Mouse (Mus musculus): ENCODE results near the gene Olfr324.
A peak's percentile ranks its signal among the peaks of the same experiment; 100 is the strongest.

Olfr324 gene

DNA sequence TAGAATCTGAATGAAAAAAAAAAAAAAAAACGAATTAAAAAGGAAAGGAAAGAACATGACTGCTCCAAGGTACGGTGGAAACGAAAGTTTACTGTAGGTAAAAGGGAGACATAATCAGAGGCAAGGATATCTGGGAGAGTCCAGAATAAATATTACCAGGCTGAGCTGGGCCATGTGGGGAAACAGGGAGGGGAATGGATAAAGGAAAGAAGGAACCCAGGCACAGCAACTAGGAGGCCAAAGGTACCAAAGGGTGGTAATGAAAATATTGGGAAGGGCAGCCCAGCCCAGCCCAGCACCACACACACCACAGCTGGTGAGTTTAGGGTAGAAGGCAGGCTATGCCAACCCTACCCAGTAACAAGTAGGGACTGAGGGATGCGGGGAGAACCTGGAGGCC is 40.0 kb downstream of the Olfr324 start:
- no peak for DNase-seq (ENCODE audit: low spot score)

DNA sequence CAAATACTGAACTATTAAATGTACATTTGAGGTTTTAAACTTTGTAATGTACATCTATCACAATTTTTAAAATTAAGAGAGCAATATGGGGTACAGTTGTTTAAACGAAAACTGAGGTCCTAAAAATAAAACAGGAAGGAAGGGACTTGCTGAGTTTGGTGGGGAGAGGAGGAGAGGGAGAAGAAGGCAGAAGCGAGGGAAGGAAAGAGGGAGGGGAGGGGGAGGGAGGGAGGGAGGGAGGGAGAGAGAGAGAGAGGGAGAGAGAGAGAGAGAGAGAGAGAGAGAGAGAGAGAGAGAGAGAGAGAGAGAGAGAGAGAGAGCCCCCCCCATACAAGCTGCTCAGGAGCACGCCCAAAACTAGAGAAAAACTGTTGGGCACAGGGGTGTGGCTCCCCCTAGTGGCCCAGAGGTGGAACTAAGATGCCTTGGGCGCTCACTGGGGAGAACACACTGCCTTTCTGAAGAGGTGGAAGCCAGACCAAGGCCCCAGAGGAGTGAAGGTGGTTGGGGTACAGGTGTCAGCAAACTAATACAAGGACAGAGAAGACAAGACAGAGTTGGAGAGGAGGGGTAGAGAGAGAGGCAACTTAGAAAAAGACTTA is 41.6 kb downstream of the Olfr324 start:
- DNase-seq (ENCODE audit: low spot score) = peak; percentile 71

DNA sequence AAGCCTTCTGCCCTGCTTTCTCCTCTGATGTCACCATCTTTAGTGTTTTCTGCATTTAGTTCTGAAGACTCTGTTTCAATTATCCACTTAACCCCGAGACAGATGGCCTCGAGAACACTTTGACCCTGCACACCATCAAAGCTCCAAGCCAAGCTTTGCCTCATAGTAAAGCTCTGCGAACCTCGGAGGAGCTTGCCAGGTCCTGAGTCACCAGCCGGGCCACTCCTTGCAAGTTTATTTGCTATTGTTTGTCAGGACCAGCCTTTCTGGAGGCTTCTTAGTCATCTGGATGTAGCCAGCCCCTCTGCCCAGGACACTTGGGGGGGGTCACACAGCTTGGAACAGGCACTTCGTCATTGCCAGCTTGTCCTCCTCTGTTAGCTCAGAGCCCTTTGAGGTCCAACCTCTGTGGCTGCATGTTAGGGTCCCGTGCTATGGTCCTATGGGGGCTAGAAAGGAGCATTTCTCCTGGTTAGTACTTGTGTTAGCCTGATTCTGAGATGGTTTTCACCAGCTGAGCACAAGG is 43.3 kb downstream of the Olfr324 start:
- DNase-seq (ENCODE audit: low spot score) = no peak

DNA sequence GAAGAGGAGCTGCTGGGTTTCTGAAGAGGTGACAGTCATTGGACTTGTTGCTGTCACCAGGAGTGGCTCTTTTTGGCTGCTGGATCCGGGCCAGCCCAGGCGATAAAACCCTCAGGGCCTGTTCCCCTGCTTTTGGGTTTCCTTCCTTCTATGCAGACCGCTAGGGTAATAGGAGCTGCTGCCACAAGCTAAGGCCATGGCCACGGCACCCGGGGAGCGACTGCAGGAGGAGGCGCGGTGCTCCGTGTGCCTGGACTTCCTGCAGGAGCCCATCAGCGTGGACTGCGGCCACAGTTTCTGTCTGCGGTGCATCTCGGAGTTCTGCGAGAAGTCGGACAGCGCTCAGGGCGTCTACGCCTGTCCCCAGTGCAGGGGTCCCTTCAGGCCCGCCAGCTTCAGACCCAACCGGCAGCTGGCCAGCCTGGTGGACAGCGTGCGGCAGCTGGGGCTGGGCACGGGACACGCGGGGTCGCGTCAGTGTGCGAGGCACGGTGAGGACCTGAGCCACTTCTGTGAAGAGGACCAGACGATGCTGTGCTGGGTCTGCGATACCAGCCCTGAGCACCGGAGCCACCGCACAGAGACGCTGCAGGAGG is 45.5 kb downstream of the Olfr324 start, which contains the start of gene Trim58:
Gene Trim58, plus strand, starts transcription at position 194 of the 596 bp plus-strand sequence.
- DNase-seq (ENCODE audit: low spot score) = peak; percentile 60

DNA sequence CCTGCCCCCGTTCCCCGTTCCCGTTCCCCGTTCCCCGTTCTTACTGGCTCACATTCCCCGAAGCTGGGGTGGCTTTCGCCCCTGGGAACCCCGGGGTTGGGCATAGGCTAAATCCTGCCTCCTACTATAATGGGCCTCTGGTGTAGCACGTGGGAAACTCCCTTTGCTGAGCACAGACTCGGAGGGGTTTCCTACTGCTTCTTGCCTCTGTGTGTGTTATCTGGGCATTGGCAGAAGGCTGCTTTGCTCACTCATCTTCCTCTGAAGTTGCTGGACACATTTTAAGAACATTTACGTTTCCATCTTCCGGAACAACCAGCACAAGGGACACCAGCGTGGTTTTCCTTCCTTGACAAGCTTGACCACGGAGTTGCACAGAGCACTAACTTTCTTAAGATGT is 46.1 kb downstream of the Olfr324 start:
- peak; percentile 11 for DNase-seq (ENCODE audit: low spot score)

DNA sequence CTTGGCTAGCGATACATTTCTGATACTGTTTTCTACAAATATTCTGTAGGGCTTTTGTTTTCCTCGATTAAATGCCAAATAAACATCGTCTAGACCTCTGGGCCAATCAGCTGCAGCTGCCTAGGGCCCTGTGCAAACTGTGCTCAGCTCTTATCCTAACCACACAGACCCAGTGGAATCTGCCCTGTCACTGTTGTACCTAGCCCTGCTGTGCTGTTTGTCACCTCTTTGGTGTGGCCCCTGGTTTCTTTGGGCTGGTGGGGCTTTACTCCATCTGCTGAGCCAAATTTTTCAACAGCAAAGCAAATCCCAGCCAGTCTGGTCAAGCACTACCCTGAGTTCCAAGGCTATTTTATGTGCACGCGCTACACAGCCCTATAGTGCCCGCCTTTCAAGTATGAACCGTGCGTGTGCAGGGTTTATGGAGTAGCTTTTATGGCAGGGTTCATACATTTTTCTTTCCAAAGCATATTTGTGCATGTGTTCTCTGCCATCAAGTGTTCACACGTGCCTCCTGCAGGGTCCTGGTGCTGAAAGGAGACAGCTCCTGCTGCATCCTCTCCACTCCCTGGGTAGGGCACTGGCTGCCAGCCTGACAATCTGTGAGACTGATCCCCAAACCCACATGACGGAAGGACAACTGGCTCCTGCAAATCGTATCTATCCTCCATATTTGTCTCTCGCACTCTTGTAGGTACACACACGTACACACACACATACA is 46.9 kb downstream of the Olfr324 start:
- peak; percentile 12 for DNase-seq (ENCODE audit: low spot score)

DNA sequence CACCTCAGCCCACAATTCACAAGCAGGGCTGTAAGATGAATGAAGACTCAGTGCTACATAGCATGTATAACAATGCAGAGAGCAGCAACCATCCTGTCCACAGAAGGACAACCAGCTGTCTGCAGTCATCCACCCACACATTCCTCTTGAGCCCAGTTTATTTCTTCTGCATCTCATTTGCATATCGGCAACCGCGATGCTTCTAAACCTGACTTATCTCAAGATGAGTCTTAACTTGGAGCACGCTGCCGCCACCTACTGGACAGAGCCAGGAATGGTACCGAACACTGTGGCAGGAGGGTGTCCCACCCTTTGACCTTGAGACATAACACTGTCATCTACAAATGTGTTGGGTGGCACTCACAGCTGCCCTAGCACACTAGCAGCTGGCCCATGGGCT is 48.4 kb downstream of the Olfr324 start:
- peak; percentile 71 for DNase-seq (ENCODE audit: low spot score)
